Mouse (Mus musculus) splenic B cell, adult 2 months (primary cell): Measurements from ENCODE around the gene H2-T24.

ENCODE experiments used
- DNase-seq: peaks from one replicate; pipeline ENCODE4 v3.0.0-alpha.2; 2011; ENCODE audit warnings: low read depth, low spot score
- H3K27me3 ChIP-seq: 2 replicates; pipeline ENCODE4 v1.6.1; 2012; ENCODE audit warnings: mild to moderate bottlenecking, low read length, moderate library complexity, mixed read lengths; ENCODE audit not compliant: control insufficient read depth, poor library complexity, insufficient read depth, severe bottlenecking
- H3K36me3 ChIP-seq: 2 replicates; pipeline ENCODE4 v1.6.1; 2012; ENCODE audit warnings: mild to moderate bottlenecking, low read length, moderate library complexity, mixed read lengths; ENCODE audit not compliant: control insufficient read depth, poor library complexity, insufficient read depth, severe bottlenecking

The H2-T24 gene

GRCm38 (mm10) chr17:35980363-35980754 lies 40.0 kb downstream of the H2-T24 start:
- Histone ChIP-seq H3K27me3 (no peaks in the 10 kb centered on the region), H3K36me3 (peaks cover 5% of the 10 kb centered on the region; the same call in 1 of the 2 replicates)
- DNase-seq: no peak

GRCm38 (mm10) chr17:35979401-35980362 lies 40.7 kb downstream of the H2-T24 start, which contains the start of the genes Gnl1 and Prr3:
TSS of gene Gnl1 (plus strand) at chr17:35979851.
TSS of gene Prr3 (minus strand) at chr17:35980236.
- H3K36me3 ChIP-seq: peaks cover 5% of the 10 kb centered on the region; the same call in 1 of the 2 replicates
- no peaks in the 10 kb centered on the region for H3K27me3 ChIP-seq
- peak; percentile 94 for DNase-seq

- no peak for DNase-seq
- H3K27me3 ChIP-seq: no peaks in the 10 kb centered on the region
- peaks cover 5% of the 10 kb centered on the region for H3K36me3 ChIP-seq
Measured at GRCm38 (mm10) chr17:35978811-35979400, 41.5 kb downstream of the H2-T24 start.

GRCm38 (mm10) chr17:35972131-35972530 lies 48.2 kb downstream of the H2-T24 start:
- DNase-seq: no peak
- Histone ChIP-seq H3K36me3 (peaks cover 6% of the 10 kb centered on the region; the same call in 1 of the 2 replicates), H3K27me3 (no peaks in the 10 kb centered on the region)

- peak; percentile 100 for DNase-seq
- H3K36me3 ChIP-seq: peaks cover 5% of the 10 kb centered on the region; the same call in 1 of the 2 replicates
- no peaks in the 10 kb centered on the region for H3K27me3 ChIP-seq
Measured at GRCm38 (mm10) chr17:35969418-35970389, 50.7 kb downstream of the H2-T24 start, which contains the start of gene Abcf1. TSS of gene Abcf1 (minus strand) at chr17:35969761.

- peaks cover 4% of the 10 kb centered on the region; the same call in 1 of the 2 replicates for H3K36me3 ChIP-seq
- DNase-seq: no peak
Measured at GRCm38 (mm10) chr17:35967621-35968020, 52.7 kb downstream of the H2-T24 start.

GRCm38 (mm10) chr17:35963279-35963678 lies 57.1 kb downstream of the H2-T24 start:
- Histone ChIP-seq H3K36me3 (peaks cover 10% of the 10 kb centered on the region), H3K27me3 (no peaks in the 10 kb centered on the region)
- no peak for DNase-seq

More at GRCm38 (mm10) chr17:35967621-35968020, 52.7 kb downstream of the H2-T24 start:
- no peaks in the 10 kb centered on the region for H3K27me3 ChIP-seq

- DNase-seq: no peak
- H3K27me3 ChIP-seq: no peaks in the 10 kb centered on the region
- peaks cover 15% of the 10 kb centered on the region for H3K36me3 ChIP-seq
Measured at GRCm38 (mm10) chr17:35958533-35959223, 61.7 kb downstream of the H2-T24 start.
